Mouse (Mus musculus) limb, embryonic 13.5 days (tissue): ENCODE results near the gene Nfya. TPM values are rescaled to one million over a fixed set of nuclear protein-coding genes. Genes with fewer than 3 reads are reported as not detected.

ENCODE experiments used
- ATAC-seq: fragments of 200-750 bp; cut with Nextera tagmentation; 2 replicates; pipeline ENCODE4 v1.8.0; 2017; ENCODE audit warnings: low read depth, moderate number of reproducible peaks, moderate TSS enrichment; ENCODE audit not compliant: low FRiP score
- H3K27ac ChIP-seq: fragments of 300-500 bp; sonication (generic); 2 replicates; pipeline ENCODE4 v1.5.1; 2015; ENCODE audit warnings: inconsistent platforms, mild to moderate bottlenecking, moderate library complexity
- H3K27me3 ChIP-seq: fragments of 300-500 bp; sonication (generic); 2 replicates; pipeline ENCODE4 v1.6.1; 2015; ENCODE audit warnings: mild to moderate bottlenecking, inconsistent platforms
- H3K36me3 ChIP-seq: fragments of 300-500 bp; sonication (generic); 2 replicates; pipeline ENCODE4 v1.6.1; 2015; ENCODE audit warnings: inconsistent platforms, mild to moderate bottlenecking, moderate library complexity
- H3K4me1 ChIP-seq: fragments of 300-500 bp; sonication (generic); 2 replicates; pipeline ENCODE4 v1.6.1; 2015; ENCODE audit warnings: inconsistent platforms
- H3K4me2 ChIP-seq: fragments of 300-500 bp; sonication (generic); replicated peaks from 2 replicates; pipeline ENCODE4 v1.6.1; 2015; ENCODE audit warnings: inconsistent platforms, mild to moderate bottlenecking, moderate library complexity
- H3K4me3 ChIP-seq: fragments of 300-500 bp; sonication (generic); 2 replicates; pipeline ENCODE4 v1.5.1; 2015; ENCODE audit warnings: moderate library complexity, mild to moderate bottlenecking, inconsistent platforms
- H3K9ac ChIP-seq: fragments of 300-500 bp; sonication (generic); 2 replicates; pipeline ENCODE4 v1.6.1; 2015; ENCODE audit warnings: mild to moderate bottlenecking, inconsistent platforms
- H3K9me3 ChIP-seq: fragments of 300-500 bp; sonication (generic); 2 replicates; pipeline ENCODE4 v1.6.1; 2016; ENCODE audit warnings: inconsistent platforms
- WGBS: fragments of 180-500 bp; shearing (Covaris S2); methylation state at CpG from one replicate; pipeline ENCODE4 v1.1.7; 2015; 5-methylcytosine and 5-hydroxymethylcytosine counted together
- polyA plus RNA-seq: library from polyadenylated mRNA; unstranded; fragments of >200 nt; fragmentation: Nextera tagmentation; extraction: Ambion mirVana; gene quantifications from 2 replicates; pipeline ENCODE4 v1.2.1, GENCODE M21; 2015

The Nfya gene
- polyA plus RNA-seq, 1 experiment from 2014 or later = 16.7 TPM

DNA sequence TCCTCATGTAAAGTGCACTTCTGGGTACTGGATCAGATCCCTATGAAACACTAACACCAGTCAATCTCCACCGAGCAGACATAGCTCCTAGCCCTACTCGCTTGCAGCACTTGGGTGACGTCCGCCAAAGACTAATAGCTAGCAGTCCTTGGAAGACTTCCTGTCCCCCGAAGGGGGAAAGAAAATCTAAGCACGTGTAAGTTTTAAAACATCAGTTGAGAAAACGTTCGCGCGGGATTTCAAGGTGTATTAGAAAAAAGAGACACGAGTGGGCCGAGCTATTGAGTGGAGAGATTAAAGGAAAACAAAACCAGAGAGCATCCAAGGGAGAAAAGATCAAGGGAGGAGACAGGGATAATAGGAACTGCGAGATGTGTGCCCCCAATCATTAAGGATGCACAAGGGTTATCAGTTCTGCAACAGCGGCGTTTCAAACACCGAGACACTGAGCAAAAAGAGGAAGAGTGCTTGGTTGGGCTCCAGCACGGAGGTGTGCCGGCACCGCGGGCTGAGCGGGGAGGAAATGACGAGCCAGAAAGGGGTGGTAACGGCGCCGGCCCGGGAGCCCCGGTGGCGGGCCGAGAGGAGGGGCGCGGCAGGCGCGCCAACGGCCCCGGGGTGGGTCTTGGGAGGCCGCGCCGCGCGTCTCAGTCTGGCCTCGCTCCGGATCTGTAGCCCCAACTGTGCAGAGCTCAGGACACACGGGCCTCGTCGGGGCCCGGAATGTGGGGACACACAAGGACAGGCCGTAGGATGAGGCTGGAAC lies 997 bp downstream of the Nfya start:
- Histone ChIP-seq H3K4me1 (peaks cover 31% of the 10 kb centered on the region), H3K36me3 (peaks cover 14% of the 10 kb centered on the region), H3K9ac (peak overlapping the region; percentile 99), H3K9me3 (no peaks in the 10 kb centered on the region), H3K27me3 (no peaks in the 10 kb centered on the region), H3K27ac (peak overlapping the region; percentile 100), H3K4me2 (peak overlapping the region; percentile 82), H3K4me3 (peak overlapping the region; percentile 87)
- ATAC-seq = peak; percentile 13
- under 1% methylated on average over 41 of the region's 47 CpGs for WGBS

DNA sequence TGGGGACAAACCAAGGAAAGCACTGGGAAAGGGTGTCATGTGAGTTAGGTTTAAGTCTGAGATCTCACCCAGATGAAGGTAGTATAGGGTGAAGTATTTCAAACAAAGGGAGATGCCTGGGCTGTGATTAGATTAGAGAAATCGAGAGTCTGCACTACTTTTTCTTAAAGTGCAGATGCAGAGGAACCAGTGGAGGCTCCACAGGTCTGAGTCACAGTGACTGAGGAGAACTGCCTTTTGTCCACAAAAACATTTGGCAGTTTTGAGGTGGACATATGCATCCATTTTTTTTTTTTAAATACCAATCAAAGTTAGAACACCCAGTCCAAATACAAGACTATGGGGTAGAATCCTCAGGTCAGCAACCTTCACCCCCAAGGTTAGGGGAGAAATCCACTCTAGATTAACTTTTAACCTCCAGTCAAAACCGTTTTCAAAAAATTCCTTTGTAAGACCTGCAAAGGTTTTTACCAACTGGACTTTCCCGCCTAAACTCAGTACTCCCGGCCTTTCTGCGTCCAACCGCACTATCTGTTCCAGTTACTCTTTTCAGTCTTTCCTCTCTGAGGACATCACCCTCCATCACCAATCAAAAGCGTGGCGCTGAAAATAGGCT lies 1.7 kb downstream of the Nfya start:
- 12% methylated on average over 8 of the region's 8 CpGs for WGBS
- Histone ChIP-seq H3K9me3 (no peaks in the 10 kb centered on the region), H3K27me3 (no peaks in the 10 kb centered on the region)

DNA sequence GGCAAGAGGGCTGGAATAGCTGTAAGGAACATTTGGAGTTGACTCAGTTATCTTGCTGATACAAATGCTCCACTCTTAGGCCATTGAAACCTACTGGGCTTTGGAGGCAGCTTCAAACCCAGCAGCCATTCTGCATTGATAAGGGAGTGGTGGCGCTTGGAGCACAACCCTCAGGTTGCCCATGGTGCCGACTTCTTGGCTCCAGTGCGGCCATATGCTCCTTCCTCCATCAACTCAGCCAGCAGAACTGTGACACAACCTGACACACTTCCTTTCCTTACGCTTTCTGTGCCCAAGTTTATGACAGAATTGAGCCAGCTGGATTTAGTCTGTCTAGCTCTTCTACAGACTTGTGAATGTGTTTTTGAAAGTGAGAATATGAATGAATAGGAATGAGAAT lies 2.6 kb downstream of the Nfya start:
- Histone ChIP-seq H3K9ac (peak overlapping the region; percentile 99; the same call in 1 of the 2 replicates), H3K4me3 (peak overlapping the region; percentile 87; the same call in 1 of the 2 replicates)
- no peak for ATAC-seq

More for the DNA sequence above, 1.7 kb downstream of the Nfya start:
- H3K4me1 ChIP-seq = peaks cover 31% of the 10 kb centered on the region
- H3K4me3 ChIP-seq = peak overlapping the region; percentile 87
- H3K36me3 ChIP-seq = peaks cover 10% of the 10 kb centered on the region
- ATAC-seq = no peak
- H3K9ac ChIP-seq = peak overlapping the region; percentile 99
- peak overlapping the region; percentile 82 for H3K4me2 ChIP-seq
- peak overlapping the region; percentile 100 for H3K27ac ChIP-seq

DNA sequence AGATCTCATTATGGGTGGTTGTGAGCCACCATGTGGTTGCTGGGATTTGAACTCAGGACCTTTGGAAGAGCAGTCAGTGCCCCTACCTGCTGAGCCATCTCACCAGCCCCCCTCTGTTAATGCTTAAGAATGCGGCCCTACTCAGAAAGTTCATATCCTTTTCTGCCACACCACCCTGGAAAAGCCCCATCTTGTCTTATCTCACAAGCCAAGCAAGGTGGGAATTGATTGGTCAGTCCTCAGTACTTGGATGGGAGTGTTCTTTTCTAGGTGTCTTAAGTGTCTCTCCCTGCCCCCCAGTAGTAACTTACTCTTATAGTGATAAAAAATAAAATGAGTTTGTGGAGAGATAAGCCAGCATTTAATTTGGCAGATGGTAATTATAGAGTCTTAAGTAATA lies 5.0 kb downstream of the Nfya start:
- no peak for ATAC-seq
- peaks cover 15% of the 10 kb centered on the region for H3K4me1 ChIP-seq
- 90% methylated on average over 1 of the region's 1 CpGs for WGBS
- no peak overlapping the region for H3K4me3 ChIP-seq
- H3K36me3 ChIP-seq = peaks cover 12% of the 10 kb centered on the region
- no peaks in the 10 kb centered on the region for H3K27me3 ChIP-seq
- H3K4me2 ChIP-seq = no peak overlapping the region
- no peak overlapping the region for H3K9ac ChIP-seq
- H3K9me3 ChIP-seq = no peaks in the 10 kb centered on the region
- no peak overlapping the region for H3K27ac ChIP-seq

More for the DNA sequence above, 2.6 kb downstream of the Nfya start:
- 81% methylated on average over 4 of the region's 4 CpGs for WGBS
- no peak overlapping the region for H3K27ac ChIP-seq
- peak overlapping the region; percentile 82 for H3K4me2 ChIP-seq
- H3K36me3 ChIP-seq = peaks cover 7% of the 10 kb centered on the region
- no peaks in the 10 kb centered on the region for H3K9me3 ChIP-seq
- H3K27me3 ChIP-seq = no peaks in the 10 kb centered on the region
- peaks cover 30% of the 10 kb centered on the region for H3K4me1 ChIP-seq

DNA sequence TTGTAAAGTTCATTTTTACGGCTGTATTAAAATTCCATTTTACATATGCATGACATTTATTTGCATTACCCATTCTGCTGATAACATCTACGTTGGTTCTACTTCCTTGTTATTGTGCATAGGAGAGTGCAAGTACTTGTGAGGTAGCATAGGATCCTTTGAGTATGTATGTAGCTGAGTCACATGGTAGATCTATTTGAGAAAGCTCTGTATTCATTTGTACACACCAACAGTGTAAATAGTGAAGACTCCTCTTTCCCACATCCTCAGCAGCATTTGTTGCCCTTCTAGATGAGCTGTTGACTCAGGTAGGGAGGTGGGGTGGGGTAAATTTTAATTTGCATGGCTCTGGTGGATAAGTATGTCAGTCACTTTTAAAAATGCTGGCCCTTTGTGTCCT lies 5.9 kb downstream of the Nfya start:
- H3K27me3 ChIP-seq = no peaks in the 10 kb centered on the region
- 78% methylated on average over 2 of the region's 2 CpGs for WGBS
- no peak overlapping the region for H3K9ac ChIP-seq
- no peak overlapping the region for H3K4me3 ChIP-seq
- peaks cover 21% of the 10 kb centered on the region for H3K36me3 ChIP-seq
- no peaks in the 10 kb centered on the region for H3K9me3 ChIP-seq
- no peak for ATAC-seq
- peaks cover 15% of the 10 kb centered on the region for H3K4me1 ChIP-seq
- no peak overlapping the region for H3K27ac ChIP-seq
- no peak overlapping the region for H3K4me2 ChIP-seq

DNA sequence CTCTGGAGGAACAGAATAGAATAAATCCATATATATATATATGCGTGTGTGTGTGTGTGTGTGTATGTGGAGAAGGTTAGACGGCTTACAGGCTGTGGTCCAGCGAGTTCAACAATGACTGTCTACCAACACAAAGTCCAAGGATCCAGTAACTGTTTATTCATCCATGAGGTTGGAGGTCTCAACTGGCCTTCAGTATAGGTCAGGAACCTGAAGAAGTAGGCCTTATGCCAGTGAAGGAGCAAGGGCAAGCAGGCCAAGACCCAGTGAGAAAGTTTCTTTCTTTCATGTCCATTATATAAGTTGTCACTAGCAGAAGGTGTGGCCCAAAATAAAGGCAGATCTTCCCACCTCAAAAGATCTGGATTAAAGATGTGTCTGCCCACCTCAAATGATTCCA lies 7.0 kb downstream of the Nfya start:
- Histone ChIP-seq H3K27me3 (no peaks in the 10 kb centered on the region), H3K4me2 (no peak overlapping the region), H3K4me3 (no peak overlapping the region), H3K36me3 (peaks cover 31% of the 10 kb centered on the region), H3K4me1 (peaks cover 9% of the 10 kb centered on the region), H3K9ac (no peak overlapping the region), H3K9me3 (no peaks in the 10 kb centered on the region), H3K27ac (no peak overlapping the region)
- no peak for ATAC-seq
- 92% methylated on average over 3 of the region's 3 CpGs for WGBS

DNA sequence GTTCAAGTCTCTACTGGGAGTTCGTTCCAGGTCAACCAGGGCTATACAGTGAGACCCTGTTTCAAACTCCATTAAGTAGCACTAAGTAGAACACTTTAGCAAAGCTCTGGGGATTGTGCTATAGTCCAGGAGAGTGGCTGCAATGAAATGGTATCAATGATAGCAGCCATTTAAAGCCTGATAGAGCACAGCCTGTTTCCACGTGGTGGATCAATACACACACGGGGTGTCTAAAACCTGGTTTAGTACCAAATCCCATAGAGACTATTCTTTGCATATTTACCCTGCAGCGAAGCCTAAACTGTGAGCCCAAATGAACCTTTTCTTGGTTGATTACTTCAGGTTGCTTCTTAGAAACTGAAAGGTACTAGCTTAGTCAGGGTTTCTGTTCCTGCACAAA lies 8.0 kb downstream of the Nfya start:
- H3K27me3 ChIP-seq = no peaks in the 10 kb centered on the region
- 79% methylated on average over 4 of the region's 4 CpGs for WGBS
- H3K36me3 ChIP-seq = peaks cover 42% of the 10 kb centered on the region
- H3K4me3 ChIP-seq = no peak overlapping the region
- H3K27ac ChIP-seq = no peak overlapping the region
- H3K4me2 ChIP-seq = no peak overlapping the region
- H3K9ac ChIP-seq = no peak overlapping the region
- H3K9me3 ChIP-seq = no peaks in the 10 kb centered on the region
- no peak for ATAC-seq
- no peaks in the 10 kb centered on the region for H3K4me1 ChIP-seq

DNA sequence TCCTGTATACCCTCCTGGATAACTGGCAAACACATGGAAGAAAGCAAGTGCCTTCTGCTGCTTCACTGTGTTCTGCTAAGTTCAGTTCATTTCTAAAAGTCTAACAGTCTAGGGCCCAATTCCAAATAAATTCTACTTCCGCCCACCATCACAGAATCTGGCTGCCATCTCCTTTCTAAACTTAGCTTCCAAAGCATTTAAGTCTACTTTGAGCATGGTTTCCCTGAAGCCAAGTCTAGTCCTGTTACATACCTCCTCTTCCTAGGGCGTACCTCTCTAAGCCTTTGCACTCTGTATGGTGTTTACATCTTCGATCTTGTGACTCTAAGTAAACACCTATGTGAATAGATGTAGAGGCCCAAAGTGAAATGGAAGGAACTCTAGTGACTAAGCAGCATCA lies 17.1 kb downstream of the Nfya start:
- no peak for ATAC-seq
- Histone ChIP-seq H3K4me3 (no peak overlapping the region), H3K9me3 (no peaks in the 10 kb centered on the region), H3K9ac (no peak overlapping the region), H3K36me3 (peaks cover 98% of the 10 kb centered on the region), H3K27ac (no peak overlapping the region), H3K4me2 (no peak overlapping the region), H3K4me1 (no peaks in the 10 kb centered on the region), H3K27me3 (no peaks in the 10 kb centered on the region)
- WGBS = 95% methylated on average over 3 of the region's 3 CpGs

DNA sequence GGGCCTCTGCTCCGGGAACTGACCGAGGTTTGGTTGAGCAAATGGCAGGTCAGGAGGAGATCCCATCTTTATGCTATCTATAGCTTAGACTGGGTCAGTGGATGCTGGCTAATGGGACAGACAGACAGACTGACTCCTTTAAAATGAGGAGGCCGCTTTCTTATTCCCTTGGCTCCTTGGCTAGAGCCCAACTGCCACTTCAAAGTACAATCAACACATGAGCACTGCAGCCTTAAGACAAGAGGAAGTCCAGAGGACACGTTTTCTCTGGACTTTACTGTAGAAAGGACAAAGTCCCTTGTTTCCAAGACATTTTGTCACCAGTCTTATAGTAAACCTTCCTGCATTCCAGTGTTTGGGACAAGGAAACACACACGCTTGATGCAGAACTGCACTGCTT lies 18.3 kb downstream of the Nfya start:
- H3K27ac ChIP-seq = no peak overlapping the region
- ATAC-seq = no peak
- no peak overlapping the region for H3K9ac ChIP-seq
- no peaks in the 10 kb centered on the region for H3K27me3 ChIP-seq
- H3K4me1 ChIP-seq = no peaks in the 10 kb centered on the region
- WGBS = 92% methylated on average over 5 of the region's 5 CpGs
- H3K4me3 ChIP-seq = no peak overlapping the region
- H3K4me2 ChIP-seq = no peak overlapping the region
- H3K36me3 ChIP-seq = peaks cover 98% of the 10 kb centered on the region
- H3K9me3 ChIP-seq = no peaks in the 10 kb centered on the region

DNA sequence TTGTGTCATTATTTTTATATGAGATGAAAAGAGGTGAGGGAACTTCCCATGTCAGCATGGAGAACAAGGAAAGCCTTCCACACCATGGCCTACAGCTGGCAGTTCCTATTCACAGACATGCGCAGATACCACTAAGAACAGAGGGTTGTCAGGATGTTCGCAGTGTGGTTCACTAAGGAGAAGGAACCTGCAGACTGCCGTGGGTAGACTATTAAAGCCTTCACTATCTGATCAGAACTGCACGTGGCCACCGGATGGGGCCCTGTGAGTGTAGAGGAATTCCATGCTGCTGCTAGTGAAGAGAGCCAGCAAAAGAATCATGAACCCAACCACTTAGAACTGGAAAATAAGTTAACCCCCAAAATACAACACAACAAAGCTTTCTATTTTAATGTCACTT lies 20.3 kb downstream of the Nfya start:
- no peaks in the 10 kb centered on the region for H3K4me1 ChIP-seq
- 96% methylated on average over 5 of the region's 5 CpGs for WGBS
- no peak overlapping the region for H3K4me2 ChIP-seq
- H3K36me3 ChIP-seq = peaks cover 88% of the 10 kb centered on the region
- H3K4me3 ChIP-seq = no peak overlapping the region
- no peak for ATAC-seq
- H3K27ac ChIP-seq = no peak overlapping the region
- no peaks in the 10 kb centered on the region for H3K27me3 ChIP-seq
- no peaks in the 10 kb centered on the region for H3K9me3 ChIP-seq
- no peak overlapping the region for H3K9ac ChIP-seq

DNA sequence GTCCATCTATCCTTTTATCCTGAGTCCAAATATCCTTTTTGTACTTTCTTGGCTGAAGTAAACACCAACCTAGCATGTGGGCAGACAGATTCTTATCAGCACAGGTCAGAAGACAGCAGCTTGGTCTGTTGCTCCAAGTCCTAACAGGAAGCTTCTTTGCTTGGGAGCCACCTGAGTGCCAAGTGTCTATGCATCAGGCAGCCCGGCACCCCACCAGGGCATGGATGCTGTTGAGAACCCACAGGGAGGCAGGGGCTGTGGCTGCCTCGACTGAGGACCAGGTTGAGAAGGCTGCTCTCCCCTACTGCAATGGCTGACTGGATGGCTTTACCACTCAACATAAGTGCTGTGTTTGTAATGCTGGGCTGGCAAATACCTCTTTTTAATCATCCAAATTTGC lies 21.0 kb downstream of the Nfya start:
- Histone ChIP-seq H3K36me3 (peaks cover 81% of the 10 kb centered on the region), H3K27me3 (no peaks in the 10 kb centered on the region)

DNA sequence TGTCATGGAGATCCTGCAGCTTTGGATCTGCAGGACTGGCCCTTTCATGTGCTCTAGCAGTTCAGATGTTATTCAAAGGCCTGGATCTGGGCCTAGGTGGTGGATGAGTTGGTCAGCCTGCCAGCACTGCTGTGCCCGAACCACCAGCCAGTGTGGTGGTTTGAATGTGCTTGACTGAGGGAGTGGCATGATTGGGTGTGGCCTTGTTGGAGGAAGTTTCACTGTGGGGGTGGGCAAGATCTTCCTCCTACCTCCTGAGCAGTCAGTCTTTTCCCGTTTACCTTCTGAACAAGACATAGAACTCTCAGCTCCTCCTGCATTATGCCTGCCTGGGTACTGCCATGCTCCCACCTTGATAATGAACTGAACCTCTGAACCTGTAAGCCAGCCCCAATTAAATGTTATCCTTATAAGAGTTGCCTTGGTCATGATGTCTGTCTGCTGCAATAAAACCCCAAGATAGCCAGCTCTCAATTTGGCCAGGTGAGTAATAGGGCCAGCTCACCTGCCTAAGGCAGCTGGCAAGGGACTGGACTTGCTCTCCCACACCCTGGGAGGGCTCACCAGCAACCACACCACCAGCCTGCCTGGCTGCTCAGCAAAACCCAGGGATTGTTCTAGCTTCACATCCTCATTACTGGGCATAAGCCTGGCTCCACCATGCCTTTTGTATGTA lies 23.8 kb downstream of the Nfya start:
- WGBS = 92% methylated on average over 2 of the region's 2 CpGs
- peaks cover 53% of the 10 kb centered on the region for H3K36me3 ChIP-seq
- no peak overlapping the region for H3K4me3 ChIP-seq
- no peak for ATAC-seq
- no peaks in the 10 kb centered on the region for H3K4me1 ChIP-seq
- no peak overlapping the region for H3K9ac ChIP-seq
- H3K4me2 ChIP-seq = no peak overlapping the region
- H3K9me3 ChIP-seq = no peaks in the 10 kb centered on the region
- H3K27ac ChIP-seq = no peak overlapping the region; the same call in 1 of the 2 replicates
- no peaks in the 10 kb centered on the region for H3K27me3 ChIP-seq

More for the DNA sequence above, 21.0 kb downstream of the Nfya start:
- H3K4me2 ChIP-seq = no peak overlapping the region
- no peak overlapping the region for H3K27ac ChIP-seq
- no peak overlapping the region for H3K4me3 ChIP-seq
- ATAC-seq = no peak
- H3K9me3 ChIP-seq = no peaks in the 10 kb centered on the region
- no peak overlapping the region for H3K9ac ChIP-seq
- WGBS = 85% methylated on average over 2 of the region's 2 CpGs
- no peaks in the 10 kb centered on the region for H3K4me1 ChIP-seq
